Mouse (Mus musculus) inflammation-experienced regulatory T-cells, adult 6 months (primary cell): ENCODE data around the gene Ssbp3. TPM values are rescaled to one million over a fixed set of nuclear protein-coding genes. Genes with fewer than 3 reads are reported as not detected.

Experiments
- ATAC-seq: one replicate; pipeline ENCODE4 v1.8.0; 2017
- polyA plus RNA-seq, 3 experiments: library from polyadenylated mRNA; unstranded; fragments of 100-300 nt; shearing (Covaris generic); gene quantifications; one replicate each; pipeline ENCODE4 v1.2.1; 2017

Gene Ssbp3
- polyA plus RNA-seq, 3 experiments from 2014 or later: 36.1 to 45.6 (median 43.4) TPM

DNA sequence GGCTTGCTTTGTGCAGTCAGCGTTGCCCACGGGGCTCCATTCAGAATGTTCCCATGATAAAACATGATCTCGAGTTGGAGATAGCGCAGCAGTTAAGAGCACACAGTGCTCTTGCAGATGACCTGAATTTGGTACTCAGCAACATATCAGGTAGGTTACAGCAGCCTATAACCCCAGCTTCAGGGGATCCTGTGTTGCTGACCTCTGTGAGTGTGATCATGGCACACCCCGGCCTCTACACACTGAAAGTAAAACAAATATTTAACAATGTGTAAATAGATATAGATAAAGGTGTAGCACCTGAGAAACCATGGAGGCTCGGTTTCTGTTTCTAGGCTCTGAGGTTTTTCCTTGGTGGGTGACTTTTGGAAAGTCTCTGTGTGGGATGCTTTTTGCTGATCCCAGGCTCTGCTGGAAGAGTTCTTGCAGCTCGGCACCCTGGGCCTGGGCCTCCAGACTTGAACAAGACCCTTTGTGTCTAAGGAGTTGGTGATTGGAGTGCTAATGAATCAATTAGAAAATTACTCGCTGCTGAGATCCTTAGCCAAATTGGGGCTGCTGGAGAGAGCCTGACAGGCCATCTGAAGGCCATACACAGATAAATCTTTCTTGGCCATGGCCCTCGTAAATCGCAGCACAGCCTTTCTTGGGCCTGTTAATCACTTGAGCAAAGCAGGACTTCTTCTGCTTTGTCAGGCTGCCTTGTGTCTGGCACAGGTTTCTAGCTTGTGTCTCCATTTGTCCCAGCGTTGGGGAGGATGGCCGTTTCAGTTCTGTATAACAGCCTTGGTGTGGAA lies 49.2 kb downstream of the Ssbp3 start:
- no peak for ATAC-seq

DNA sequence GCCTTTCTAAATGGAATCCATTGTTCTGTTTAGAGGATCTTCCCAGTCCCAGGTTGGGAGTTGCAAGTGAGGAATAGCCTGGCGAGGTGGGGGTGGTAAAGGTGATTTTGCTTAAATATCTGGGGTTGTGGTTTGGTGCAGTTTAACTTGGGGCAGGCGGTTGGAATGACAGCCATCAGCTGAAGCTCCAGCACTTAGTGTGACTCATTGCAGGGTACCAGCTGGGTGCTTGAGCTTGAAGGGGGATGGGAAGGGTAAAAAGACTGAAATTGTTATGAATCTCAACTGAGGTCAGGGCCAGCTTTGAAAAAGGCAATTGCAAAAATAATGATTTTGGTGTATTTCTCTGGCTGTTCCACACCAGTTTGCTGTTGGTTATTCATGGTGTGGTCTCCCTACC lies 50.0 kb downstream of the Ssbp3 start:
- no peak for ATAC-seq

DNA sequence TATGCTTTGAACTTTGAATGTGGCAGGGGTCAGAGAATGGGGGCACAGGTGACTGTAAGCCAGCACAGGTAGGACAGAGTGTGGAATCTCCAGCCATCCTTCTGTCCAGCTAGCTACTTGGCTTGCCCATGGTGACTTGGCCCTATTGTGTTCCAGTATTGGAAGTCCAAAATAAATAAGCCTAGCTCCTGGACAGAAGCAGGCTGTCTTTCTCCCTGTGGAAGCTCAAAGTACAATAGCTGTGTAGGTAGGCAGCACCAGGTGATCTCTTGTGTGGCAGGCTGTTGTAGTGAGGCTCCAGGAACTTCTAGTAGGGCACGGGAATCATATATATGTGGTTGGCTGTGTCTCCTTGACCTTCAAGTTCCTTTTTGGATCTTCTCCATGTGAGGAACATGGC lies 50.8 kb downstream of the Ssbp3 start:
- ATAC-seq: no peak

DNA sequence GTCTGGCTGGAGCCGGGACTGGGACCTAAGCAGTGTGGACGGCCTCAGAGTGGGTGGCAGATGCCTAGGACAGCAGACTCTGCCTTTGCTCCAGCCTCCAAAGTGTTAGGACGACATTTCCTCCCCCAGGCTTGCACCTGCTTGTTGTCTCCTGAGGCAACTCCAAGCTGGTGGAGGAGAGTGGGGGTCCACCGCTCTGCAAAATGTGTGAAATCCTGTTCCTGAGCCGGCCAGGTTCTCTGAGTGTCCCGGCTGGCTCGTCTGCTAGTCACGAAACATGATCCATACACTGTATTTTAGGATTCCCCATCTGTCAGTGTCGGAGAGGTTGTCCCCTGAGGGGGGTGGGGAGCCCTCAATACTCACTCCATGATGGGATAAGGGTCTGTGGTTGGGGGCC lies 53.9 kb downstream of the Ssbp3 start:
- no peak for ATAC-seq

DNA sequence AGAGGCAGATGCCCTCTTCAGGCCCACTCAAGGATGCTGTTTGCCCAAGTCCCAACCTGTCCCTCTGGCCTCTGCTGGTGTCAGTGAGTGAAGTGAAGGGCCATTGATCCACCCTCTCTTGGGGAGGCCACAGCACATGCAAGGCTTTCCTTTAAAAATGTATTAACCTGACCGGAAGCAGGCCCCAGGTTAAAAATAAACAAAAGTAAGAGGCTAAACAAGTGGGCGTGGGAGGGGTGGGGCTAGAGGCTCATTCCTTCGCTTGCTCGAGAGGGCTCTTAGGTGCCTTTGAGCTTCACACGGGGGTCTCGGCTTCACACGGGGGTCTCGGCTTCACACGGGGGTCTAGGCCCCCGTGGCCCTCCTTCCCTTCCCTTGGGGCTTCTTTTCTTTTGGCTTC lies 54.5 kb downstream of the Ssbp3 start:
- ATAC-seq: no peak

DNA sequence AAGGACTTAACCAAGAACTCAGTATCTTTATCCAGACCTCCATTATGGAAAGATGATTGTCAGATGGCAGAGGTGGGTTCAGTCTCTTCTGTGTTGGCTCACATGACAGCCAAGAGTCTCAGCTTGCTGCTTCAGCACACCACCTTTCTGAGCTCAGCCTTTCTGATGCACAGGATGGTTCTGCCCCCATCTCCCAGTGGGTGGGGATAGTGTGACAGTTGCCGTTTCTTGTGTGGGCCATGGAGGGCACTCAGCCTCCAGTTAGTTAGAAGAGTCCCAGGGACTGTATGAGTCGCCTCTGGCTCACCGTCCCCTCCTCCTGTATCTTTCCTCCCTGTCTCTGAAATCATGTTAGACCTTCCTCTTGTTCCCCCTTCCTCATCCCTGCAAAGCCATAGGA lies 55.9 kb downstream of the Ssbp3 start:
- no peak for ATAC-seq

DNA sequence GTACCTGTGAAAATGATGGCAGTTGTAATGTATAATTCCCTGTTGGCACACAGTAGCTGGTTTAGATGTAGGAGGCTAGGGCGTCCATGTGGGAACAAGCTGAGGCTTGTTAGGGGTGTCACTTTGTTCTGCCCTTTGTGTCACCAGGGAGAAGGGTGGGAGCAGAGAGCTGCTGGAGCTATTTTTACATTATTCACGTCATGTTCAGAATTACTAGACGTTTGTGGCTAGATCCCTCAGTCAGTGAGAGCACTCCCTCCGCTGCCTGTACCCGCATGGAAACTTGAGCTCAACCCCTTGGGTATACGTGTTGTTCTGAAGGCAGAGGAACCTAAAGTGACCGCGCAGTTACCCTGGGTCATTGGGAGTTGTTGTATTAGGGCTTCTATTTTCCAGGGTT lies 58.4 kb downstream of the Ssbp3 start:
- no peak for ATAC-seq

DNA sequence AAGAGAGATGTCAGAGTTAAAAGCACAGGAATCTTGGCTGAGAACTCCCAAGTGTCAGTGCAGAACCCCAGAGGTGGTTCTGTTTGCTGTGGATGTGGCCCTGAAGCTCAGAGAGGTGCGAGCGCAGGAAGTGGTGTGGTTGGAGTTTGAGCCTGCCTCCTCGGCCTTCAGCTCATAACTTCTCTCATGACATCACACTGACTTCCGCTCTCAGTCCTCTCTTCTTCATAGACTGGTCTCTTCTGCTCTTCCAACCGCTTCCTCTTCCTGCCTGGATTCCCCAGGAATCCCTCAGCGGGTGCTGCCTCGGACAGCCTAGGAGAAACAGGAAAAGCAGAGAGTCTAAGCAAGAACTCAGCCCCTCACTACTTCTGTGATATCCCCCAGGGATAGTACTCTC lies 60.3 kb downstream of the Ssbp3 start:
- ATAC-seq: peak; percentile 97

DNA sequence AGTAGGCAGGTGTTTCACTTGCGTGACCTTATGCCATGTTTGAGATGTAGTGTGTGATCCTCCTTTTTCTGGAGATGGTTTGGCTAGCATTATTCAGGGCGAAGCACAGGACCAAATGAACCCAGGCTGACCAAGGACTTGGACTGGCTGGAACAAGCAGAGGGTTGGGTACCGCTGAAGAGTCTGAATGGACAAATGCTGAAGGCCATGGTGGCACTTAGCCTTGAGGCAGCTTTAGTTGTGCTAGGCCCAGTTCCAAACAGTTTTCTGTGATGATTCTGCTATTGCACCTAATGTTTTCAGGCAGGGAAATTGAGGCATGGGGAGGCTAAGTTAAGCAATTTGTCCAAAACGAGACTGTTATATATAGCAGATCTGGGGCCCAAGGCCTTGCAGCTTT lies 61.6 kb downstream of the Ssbp3 start:
- no peak for ATAC-seq

DNA sequence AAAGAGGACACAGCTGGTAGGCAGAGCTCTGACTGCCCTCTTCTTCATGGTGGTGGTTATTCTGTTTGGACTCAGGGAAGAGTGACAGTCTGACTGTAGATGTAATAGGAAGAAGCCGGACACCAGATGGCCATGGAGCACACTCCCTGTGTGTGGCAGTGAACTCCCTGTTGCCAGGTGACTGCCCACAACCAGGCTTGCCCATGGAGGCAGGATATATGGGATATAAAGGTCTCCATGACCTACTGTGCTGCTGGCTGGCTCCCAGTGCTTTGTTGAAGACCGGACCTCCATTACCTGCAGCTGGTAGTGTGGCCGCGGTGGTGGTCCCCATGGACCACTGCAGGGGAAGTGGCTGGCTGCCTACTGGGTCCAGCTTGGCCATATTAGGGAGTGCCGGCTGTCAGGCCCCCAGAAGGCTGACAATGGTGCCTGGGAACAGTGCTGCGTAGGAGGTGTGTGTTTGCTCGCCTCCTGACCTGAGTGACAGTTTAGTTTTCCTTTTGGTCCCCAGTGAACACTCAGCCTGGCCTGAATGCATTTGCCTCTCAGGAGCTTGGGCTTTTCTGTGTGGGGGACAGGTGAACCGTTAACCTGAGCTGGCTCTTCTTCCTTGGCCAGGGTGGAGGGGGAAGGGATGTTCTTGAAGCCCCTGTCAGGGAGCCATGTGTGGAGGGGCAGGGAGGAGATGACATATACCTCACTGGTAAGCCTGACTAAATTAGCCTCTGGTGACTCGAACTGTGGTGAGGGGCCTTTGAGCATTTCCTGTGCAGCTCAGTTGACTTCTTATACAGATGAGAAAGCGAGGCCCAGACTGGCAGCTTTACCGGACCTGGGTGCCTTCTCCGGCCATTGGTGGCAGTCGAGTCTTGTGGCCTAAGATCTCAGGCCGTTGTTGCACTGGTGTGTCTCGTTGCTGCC lies 62.2 kb downstream of the Ssbp3 start:
- ATAC-seq: no peak

DNA sequence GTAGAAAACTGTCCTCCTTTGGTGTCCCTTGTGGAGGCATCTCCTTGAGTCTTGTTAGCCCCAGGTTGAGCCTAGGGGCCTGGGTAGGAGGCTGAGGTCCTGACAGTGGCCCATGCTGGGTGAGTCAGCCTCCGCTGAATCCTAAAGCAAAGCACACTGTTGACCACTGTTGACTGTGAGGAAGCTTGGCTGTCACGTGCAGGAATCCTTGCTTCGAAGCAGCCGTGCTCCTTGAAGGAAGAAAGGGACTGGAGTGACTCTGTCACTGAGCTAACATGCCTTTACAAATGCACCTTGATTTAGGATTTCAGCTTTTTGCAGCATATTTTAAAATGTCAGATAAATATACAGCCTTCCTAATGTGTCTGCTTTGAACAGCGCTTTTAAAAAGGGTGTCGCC lies 64.8 kb downstream of the Ssbp3 start:
- ATAC-seq: no peak

DNA sequence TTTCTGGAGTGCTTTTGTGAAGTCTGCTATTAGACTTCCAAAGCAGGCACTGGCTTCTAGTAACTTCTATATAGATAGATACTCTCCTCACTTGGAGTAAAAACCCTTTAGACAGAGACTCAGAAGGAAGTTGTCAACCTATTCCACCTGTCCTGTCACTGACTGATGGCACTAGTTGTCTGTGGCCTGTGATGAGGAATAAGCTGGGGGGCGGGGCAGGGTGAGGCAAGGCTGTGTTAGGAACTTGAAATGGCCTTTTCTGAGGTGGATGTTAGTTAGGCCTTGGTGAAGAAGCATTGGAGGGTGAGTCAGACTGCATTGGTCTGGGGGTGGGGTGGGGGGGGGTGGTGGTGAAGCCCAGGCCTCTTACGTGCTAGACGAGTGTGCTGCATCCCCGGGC lies 65.4 kb downstream of the Ssbp3 start:
- no peak for ATAC-seq

DNA sequence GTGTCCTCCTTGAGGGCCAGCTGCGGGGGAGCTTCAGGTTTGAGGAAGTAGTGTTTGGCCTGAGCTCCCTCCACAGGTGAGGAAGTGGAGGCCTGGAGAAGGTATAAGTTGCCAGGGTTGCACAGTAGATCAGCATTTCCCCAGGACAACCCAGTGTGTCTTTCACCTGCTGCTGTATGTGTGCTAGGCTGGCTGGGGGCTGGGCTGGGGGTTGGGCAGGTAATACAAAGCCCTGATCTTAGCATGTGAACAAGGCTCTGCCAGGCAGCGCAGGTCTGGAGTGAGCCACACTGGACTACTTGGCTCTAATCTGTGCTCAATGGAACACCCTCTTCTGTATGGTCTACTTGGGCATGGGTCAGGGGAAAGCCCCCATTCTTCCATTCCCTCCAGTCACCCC lies 66.1 kb downstream of the Ssbp3 start:
- no peak for ATAC-seq

DNA sequence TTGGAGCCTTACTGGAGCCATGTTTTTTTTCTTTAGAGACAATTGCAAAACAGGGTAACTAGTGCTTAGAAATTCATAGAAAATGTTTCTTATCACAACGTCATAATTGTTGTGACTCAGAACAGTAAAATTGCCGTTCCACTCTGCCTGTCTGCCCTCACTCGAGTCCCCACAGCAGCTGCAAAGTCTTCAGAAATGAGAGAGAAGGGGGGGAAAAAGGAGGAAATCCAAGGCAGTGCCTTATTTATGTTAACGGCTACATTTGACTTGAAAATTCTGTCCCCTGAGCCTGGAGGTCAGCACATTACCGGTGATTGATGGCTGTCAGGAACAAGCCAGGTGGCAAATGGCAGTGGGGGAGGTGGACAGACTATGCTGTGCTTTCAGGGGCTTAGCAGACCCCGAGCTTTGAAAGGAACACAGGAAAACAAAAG lies 66.7 kb downstream of the Ssbp3 start:
- ATAC-seq: no peak

DNA sequence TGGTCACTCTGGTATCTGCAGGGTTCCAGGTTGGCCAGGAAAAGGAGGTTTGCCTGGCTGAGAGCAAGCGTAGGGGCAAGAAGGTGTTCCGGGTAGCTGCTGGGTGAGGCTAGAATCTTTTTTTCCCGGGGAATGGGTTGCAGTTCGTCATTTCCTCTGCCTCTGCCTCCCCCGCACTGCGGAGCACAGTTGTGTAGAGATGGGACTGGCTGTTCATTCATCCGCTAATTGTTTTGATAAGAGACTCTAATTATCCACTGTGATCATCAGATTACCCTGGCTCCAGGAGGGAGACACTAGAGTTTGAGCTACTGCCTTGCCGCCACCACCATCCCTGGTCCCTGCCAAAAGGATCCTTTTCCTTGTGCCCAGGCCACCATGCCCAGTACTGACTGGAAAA lies 67.9 kb downstream of the Ssbp3 start:
- no peak for ATAC-seq

DNA sequence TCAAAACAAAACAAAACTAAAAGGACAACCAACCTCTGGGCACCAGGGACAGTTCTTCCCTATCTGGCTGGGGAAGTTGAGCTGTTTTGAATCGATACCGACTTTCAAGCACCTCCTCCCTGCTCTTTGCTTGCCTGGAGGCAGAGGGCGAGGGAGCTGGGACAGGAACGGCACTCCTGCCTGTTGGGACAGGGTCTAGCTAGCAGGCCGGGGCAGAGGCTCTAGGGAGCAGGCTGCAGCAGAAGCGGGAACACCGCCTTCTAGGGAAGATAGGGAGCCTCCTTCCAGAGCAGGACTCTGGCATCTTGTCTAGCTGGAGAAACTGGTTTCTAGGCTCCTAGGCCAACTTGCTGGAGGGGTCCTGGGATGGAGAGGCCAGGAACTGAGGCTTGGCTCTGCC lies 70.2 kb downstream of the Ssbp3 start:
- no peak for ATAC-seq

DNA sequence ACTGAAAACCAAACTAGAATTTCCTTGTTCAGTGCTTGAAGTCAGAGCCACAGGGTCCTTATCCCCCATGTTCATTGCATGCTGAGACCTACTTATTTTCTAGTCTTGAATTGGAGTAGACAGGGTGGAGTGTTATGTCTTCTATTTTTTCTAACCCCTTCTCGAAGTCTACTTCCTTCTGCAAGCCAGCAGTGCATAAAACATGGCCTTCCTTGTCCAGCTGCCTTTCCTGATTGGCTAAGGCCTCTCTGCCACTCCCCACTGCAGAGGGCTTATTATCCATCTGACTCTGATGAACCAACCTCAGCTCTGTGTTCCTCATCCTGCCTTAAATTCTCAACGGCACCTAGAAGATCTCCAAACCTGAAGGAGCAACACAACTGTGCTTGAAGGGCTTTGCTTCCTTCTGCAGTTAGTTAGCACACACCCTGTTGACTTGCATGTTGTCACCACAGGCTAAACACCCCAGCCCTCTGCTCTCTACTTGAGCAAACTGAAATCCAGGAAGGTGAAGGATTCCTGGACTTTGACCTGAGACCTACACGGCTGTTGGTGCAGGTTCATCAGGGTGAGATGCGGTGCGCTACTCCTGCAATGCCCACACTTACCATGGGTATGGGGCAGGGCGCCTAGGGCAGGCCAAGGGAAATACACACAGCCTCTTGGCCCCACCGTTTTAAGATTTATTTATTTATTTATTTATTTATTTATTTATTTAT lies 71.0 kb downstream of the Ssbp3 start:
- no peak for ATAC-seq

DNA sequence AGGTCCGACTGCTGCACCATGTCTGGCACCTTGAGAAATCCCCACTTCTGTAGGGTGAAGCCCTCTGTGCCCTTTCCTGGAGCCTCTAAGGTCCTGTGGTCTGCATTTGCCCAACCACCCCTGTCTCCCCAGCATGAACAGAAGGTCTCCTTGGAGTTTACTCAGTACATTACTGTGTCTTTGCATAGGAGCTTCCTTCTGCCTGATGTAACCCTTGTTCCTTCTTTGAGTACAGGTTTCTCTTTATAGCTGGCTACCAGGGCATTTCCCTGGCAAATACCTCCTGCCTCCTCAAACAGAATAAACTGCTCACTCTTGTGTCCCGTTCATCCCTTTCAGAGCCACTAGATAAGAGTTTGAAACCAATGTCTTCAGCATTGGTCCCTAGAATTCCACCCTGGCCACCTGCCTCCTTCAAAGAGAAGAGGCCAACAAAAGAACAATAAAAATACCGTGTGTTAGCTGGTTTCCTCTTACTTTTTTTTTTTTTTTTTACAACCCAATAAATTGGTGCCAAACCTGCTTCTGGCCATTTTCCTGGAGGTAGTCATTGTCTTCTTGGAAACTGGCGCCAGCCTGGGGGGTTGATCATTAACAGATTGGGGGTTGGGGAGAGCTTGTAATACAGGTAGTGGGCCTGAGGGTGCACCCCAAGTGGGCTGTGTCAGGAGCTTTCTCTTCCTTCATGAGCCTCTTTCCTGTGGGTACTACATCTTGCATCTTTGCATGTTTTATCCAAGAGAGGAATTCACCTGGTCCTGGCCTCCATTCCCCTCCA lies 72.0 kb downstream of the Ssbp3 start:
- no peak for ATAC-seq

DNA sequence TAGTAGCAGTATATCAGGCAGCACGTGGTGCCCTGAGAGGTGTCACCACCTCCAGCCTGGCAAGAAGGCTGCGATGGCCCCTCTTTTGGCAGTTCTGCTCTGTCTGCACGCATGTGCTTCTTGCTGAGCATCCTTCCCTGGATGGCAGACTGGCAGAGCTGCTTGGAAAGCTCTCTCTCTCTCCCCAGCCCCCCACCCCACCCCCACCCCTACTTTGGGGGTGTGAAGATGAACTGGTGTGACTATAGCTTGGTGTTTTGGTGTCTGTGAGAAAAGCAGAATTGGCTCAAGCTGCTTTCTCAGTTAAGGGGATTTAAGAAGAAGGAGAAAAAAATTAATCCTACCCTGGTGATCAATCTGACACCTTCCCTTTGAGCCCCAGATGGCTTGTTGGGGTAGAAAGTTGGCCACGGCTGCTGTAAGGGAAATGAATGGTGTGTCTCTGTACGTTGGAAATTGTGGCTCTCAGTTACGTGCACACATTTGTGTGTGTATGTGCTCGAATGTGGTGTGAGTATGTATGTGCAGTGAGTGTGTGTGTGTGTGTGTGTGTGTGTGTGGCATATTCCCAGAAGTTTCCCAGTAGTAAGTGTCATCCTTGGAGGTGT lies 73.5 kb downstream of the Ssbp3 start:
- ATAC-seq: no peak

DNA sequence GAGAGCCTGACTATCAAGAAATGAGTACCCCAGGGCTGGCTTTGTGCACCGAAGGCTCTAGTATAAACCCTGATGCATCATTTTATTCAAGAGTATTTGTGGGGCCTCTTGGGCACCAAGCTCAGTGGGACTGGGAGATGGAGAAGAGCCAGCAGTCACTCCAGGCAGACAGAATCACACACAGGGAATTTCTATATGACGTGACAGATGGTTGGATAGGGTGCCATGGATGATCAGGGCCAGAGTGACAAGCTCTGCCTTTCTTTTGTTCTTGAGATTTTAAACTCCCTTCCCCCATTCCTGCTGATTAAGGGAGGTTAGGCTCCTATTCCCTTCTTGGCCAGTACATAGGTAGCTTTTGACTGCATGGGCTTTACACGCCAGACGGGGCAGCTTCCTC lies 74.8 kb downstream of the Ssbp3 start:
- no peak for ATAC-seq

DNA sequence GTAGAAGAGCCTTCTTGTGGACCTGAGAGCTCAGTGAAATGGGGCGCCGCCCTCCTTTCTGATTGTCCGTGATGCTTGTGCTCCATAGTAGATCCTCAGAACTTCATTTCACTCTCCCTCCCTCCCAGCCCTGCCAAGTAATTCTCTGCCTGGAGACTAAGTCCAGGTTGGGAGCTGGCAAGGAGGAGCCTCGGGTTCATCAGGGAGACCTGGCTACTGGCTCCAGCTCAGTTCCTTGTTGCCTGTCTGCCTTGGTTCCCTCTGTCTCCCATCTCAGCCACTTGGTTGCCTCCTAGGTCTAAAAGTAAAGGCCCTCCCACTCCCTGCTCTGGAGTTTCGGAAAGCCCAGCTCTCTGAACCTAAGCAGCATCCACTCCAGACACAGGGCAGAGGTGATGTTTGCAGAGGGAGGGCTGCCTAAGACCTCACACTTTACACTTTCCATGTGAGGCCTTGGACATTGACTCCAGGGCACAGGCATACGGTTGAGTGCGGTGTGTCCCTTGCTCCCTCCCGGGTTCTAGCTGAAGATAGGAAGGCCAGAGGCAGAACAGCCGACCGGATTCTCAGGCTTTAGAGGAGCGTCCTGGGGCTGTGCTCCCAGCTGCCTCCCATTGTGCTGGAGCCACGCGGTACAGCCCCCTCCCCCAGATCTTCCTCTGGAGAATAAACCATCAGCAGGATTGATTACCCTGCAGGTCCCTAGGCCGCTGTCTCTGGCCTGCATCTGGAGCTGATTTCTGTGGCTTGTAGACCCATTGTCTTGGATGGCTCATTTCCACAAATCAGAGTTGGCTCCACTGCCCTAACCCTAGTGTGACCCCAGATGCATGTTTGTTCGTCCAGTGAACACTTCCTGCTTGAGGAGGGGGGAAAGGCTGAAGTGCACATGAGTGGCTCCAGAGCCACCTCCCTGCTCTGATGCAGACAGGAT lies 75.7 kb downstream of the Ssbp3 start:
- no peak for ATAC-seq
